Comparison of ENCODE assay signal across 9 mouse cellular contexts in the genomic region with DNA sequence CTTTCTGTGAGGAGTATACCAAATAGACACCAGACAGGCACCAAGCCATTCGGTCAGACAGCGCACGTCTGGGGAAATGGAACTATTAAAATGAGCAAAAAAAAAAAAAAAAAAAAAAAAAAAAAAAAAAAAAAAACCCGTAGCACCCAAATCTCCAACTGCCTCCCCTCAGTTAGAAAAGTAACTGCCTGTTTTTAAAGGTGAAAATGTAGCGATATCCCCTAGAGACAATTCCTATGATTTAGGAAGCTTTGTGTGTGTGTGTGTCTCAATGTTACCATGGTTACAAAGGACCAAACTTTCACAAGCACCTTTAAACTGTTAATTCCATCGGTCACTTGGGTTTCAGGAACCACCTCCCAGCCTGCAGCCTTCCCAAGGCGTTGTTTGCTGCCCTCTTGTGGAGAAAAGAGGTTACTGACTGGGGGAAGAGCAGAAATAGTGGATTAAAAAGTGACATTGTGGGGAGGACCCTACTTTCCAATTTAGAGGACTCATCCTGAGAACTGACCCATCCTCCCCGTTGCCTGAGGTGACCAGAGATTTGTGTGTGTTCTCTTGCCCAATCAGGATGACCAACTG. TPM values are rescaled to one million over a fixed set of nuclear protein-coding genes. Genes with fewer than 3 reads are reported as not detected.
DNase-seq lines count a peak whose midpoint lies in the region; ATAC-seq lines count a peak whose summit lies in the region.
"Had no signal": no experiment of that assay in that cellular context is flagged by ENCODE, and none has a peak within 500 bp of the region (broad histone marks: within the 10 kb centered on the region; RNA-seq: fewer than 3 reads in every experiment).

No protein-coding gene starts in this region.

- H3K9me3 ChIP-seq in midbrain, embryonic 10.5 days (replicated peaks) = no peaks in the 10 kb centered on the region
- H3K9me3 ChIP-seq in midbrain, embryonic 16.5 days (replicated peaks; ENCODE audit: control insufficient read depth, low read length, poor library complexity, severe bottlenecking) = no peaks in the 10 kb centered on the region

- no peak overlapping the region for H3K4me2 ChIP-seq in midbrain, embryonic 16.5 days (ENCODE audit: low read length)

- H3K4me3 ChIP-seq in midbrain, embryonic 10.5 days = no peak overlapping the region
- no peak overlapping the region for H3K4me3 ChIP-seq in midbrain, embryonic 16.5 days (ENCODE audit: low read depth, low read length)

- intact Hi-C loops in heart, postnatal 36 days (cut with DNase I) = loop anchor here (5.0 kb wide), 4 partner anchors 101 to 1949 kb away; no protein-coding TSS in a partner anchor
- intact Hi-C loops in left cerebral cortex, postnatal 25 days (cut with DNase I) = loop anchor here (1.0 to 5.0 kb wide), 7 partner anchors 100 to 1949 kb away; no protein-coding TSS in a partner anchor

- no peak overlapping the region for H3K9ac ChIP-seq in midbrain, embryonic 16.5 days (ENCODE audit: low read depth, low read length)

- H3K27ac ChIP-seq in midbrain, embryonic 10.5 days (replicated peaks) = no peak overlapping the region
- H3K27ac ChIP-seq in midbrain, embryonic 16.5 days (ENCODE audit: low read length) = no peak overlapping the region

- H3K4me1 ChIP-seq in midbrain, embryonic 10.5 days = no peaks in the 10 kb centered on the region
- no peaks in the 10 kb centered on the region for H3K4me1 ChIP-seq in midbrain, embryonic 16.5 days (ENCODE audit: control insufficient read depth, insufficient read depth, low read length)

- H3K36me3 ChIP-seq in midbrain, embryonic 10.5 days = no peaks in the 10 kb centered on the region
- H3K36me3 ChIP-seq in midbrain, embryonic 16.5 days (ENCODE audit: control insufficient read depth, insufficient read depth, low read length) = no peaks in the 10 kb centered on the region

- WGBS in midbrain, embryonic 10.5 days = 50% methylated on average over 8 of the region's 8 CpGs
- WGBS in midbrain, embryonic 16.5 days = 41% methylated on average over 8 of the region's 8 CpGs

- H3K27me3 ChIP-seq in midbrain, embryonic 10.5 days (ENCODE audit: low read depth, poor library complexity, severe bottlenecking) = peaks cover 9% of the 10 kb centered on the region
- H3K27me3 ChIP-seq in midbrain, embryonic 16.5 days (ENCODE audit: control insufficient read depth, insufficient read depth, low read depth, low read length) = no peaks in the 10 kb centered on the region

- ATAC-seq in midbrain, embryonic 16.5 days = no peak
- peak; percentile 46 for ATAC-seq in activated CD4-positive, CD25-positive, alpha-beta regulatory T cell, adult 4 months
- no peak for ATAC-seq in inflammation-experienced regulatory T-cells, adult 6 months

- DNase-seq in midbrain, embryonic 10.5 days (ENCODE audit: low spot score) = peak; percentile 68
- DNase-seq in cerebellum, postnatal 25 days = peak; percentile 34 to 69
- DNase-seq in heart, postnatal 36 days = peak; percentile 29 to 36
- DNase-seq in left cerebral cortex, postnatal 25 days (ENCODE audit: low spot score in 2 of 2) = peak; percentile 65 to 66
- DNase-seq in retina, embryonic 14.5 days (ENCODE audit: low spot score) = peak; percentile 79

RNA-seq across cellular contexts. Expression of a gene that starts 53.6 kb away (rescaled TPM):
- 1.8 and 3.0 TPM in 2 replicates for polyA plus RNA-seq in midbrain, embryonic 10.5 days (2016; fragmentation: Nextera tagmentation; extraction: Ambion mirVana)
- 6.5 and 7.3 TPM in 2 replicates for polyA plus RNA-seq in midbrain, embryonic 16.5 days (2015; fragmentation: Nextera tagmentation; extraction: Ambion mirVana)
- under 1 TPM in 1 of 2 experiments, not detected in 1; 0.17 TPM for polyA plus RNA-seq in activated CD4-positive, CD25-positive, alpha-beta regulatory T cell, adult 4 months (2017; shearing (Covaris generic))
- total RNA-seq in heart, postnatal 36 days (2021) = not detected
- under 1 TPM; 0.73 to 0.85 TPM for total RNA-seq in left cerebral cortex, postnatal 25 days (2021)
- polyA plus RNA-seq in inflammation-experienced regulatory T-cells, adult 6 months (2017; shearing (Covaris generic)) = not detected
- polyA plus RNA-seq: gonadal fat pad, adult 2 months had no signal
